Mouse (Mus musculus): ENCODE measurements around the gene Tmem209. TPM values are rescaled to one million over a fixed set of nuclear protein-coding genes. Genes with fewer than 3 reads are reported as not detected.

The Tmem209 gene
- 19.4 and 22.2 TPM in 2 replicates for total RNA-seq (2015; ENCODE audit: low replicate concordance)
- total RNA-seq (2017; ENCODE audit: low replicate concordance): 15.9 and 16.3 TPM in 2 replicates

- peak; percentile 97 for ATAC-seq (replicated peaks; ENCODE audit: low FRiP score, poor library complexity, severe bottlenecking)
Observed at GRCm38 (mm10) chr6:30509265-30510239, at the start of gene Tmem209, which contains the start of gene Ssmem1. TSS of gene Tmem209 (minus strand) at chr6:30509783. TSS of gene Ssmem1 (plus strand) at chr6:30509849.

GRCm38 (mm10) chr6:30556080-30556479 lies 46.5 kb upstream of the Tmem209 start:
- ATAC-seq (replicated peaks; ENCODE audit: low FRiP score, poor library complexity, severe bottlenecking): no peak

GRCm38 (mm10) chr6:30554621-30555170 lies 45.1 kb upstream of the Tmem209 start:
- no peak for ATAC-seq (replicated peaks; ENCODE audit: low FRiP score, poor library complexity, severe bottlenecking)

- ATAC-seq (replicated peaks; ENCODE audit: low FRiP score, poor library complexity, severe bottlenecking): no peak
Observed at GRCm38 (mm10) chr6:30554092-30554491, 44.5 kb upstream of the Tmem209 start.

- ATAC-seq (replicated peaks; ENCODE audit: low FRiP score, poor library complexity, severe bottlenecking): no peak
Observed at GRCm38 (mm10) chr6:30553381-30554010, 43.9 kb upstream of the Tmem209 start.

GRCm38 (mm10) chr6:30552628-30553027 lies 43.0 kb upstream of the Tmem209 start:
- no peak for ATAC-seq (replicated peaks; ENCODE audit: low FRiP score, poor library complexity, severe bottlenecking)

GRCm38 (mm10) chr6:30551644-30552580 lies 42.3 kb upstream of the Tmem209 start:
- no peak for ATAC-seq (replicated peaks; ENCODE audit: low FRiP score, poor library complexity, severe bottlenecking)

- ATAC-seq (replicated peaks; ENCODE audit: low FRiP score, poor library complexity, severe bottlenecking): no peak
Observed at GRCm38 (mm10) chr6:30551193-30551515, 41.6 kb upstream of the Tmem209 start.

- no peak for ATAC-seq (replicated peaks; ENCODE audit: low FRiP score, poor library complexity, severe bottlenecking)
Observed at GRCm38 (mm10) chr6:30550496-30551192, 41.1 kb upstream of the Tmem209 start.

GRCm38 (mm10) chr6:30549231-30549761 lies 39.7 kb upstream of the Tmem209 start:
- ATAC-seq (replicated peaks; ENCODE audit: low FRiP score, poor library complexity, severe bottlenecking): no peak

- ATAC-seq (replicated peaks; ENCODE audit: low FRiP score, poor library complexity, severe bottlenecking): no peak
Observed at GRCm38 (mm10) chr6:30547656-30548306, 38.2 kb upstream of the Tmem209 start.

GRCm38 (mm10) chr6:30547274-30547645 lies 37.7 kb upstream of the Tmem209 start:
- ATAC-seq (replicated peaks; ENCODE audit: low FRiP score, poor library complexity, severe bottlenecking): no peak

- ATAC-seq (replicated peaks; ENCODE audit: low FRiP score, poor library complexity, severe bottlenecking): no peak
Observed at GRCm38 (mm10) chr6:30546571-30547273, 37.1 kb upstream of the Tmem209 start.

- no peak for ATAC-seq (replicated peaks; ENCODE audit: low FRiP score, poor library complexity, severe bottlenecking)
Observed at GRCm38 (mm10) chr6:30545689-30546088, 36.1 kb upstream of the Tmem209 start.

- no peak for ATAC-seq (replicated peaks; ENCODE audit: low FRiP score, poor library complexity, severe bottlenecking)
Observed at GRCm38 (mm10) chr6:30543851-30544250, 34.3 kb upstream of the Tmem209 start.

- no peak for ATAC-seq (replicated peaks; ENCODE audit: low FRiP score, poor library complexity, severe bottlenecking)
Observed at GRCm38 (mm10) chr6:30543077-30543476, 33.5 kb upstream of the Tmem209 start.

GRCm38 (mm10) chr6:30542277-30542676 lies 32.7 kb upstream of the Tmem209 start:
- ATAC-seq (replicated peaks; ENCODE audit: low FRiP score, poor library complexity, severe bottlenecking): no peak

All from erythroblast, adult 5-6 weeks (primary cell).